Mouse (Mus musculus): ENCODE results near the gene Agap1.

DNA sequence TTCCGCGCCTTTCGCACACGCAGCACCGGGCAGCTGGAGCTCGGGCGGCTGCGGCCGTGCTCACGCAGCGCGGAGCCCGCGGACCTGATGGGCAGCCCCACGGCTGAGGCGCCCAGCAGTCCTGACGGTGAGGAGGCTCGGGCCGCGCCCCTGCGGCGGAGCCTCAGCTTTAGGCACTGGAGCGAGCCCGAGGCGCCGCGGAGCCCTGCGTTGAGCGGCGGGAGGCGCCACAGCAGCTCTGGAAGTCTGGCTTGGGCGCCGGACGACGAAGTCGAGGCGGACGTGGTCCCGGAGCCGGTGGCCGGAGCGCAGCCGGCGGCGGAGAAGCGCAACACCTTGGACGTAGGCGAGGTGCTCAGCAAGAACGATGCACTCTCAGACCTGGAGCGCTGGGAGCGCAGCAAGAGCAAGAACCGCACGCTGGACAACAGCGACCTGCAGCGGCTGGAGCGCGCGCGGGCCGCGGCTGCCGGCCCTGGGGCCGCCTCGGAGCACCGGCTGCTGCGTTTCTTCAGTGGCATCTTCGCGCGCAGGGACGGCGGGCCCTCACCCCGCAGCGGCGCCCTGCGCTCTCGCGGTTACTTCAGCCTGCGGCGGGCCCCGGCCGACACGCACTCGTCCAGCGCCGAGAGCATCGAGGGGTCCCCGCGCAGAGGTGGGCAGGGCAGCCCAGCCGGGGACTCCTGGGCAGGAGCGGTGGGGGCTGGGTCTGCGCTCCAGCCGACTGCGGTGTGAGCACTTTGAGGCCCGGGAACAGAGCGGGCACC is 126.6 kb downstream of the Agap1 start:
- TF ChIP-seq POLR2A (IDR thresholded peaks at IDR 0.05; ENCODE audit: borderline replicate concordance, control insufficient read depth, low read depth, low read length) (no peak), CTCF (IDR thresholded peaks at IDR 0.05; ENCODE audit: control insufficient read depth, insufficient read depth, low read length) (peak; percentile 64)

All from bone marrow, adult 2 months (tissue).